Mouse (Mus musculus): ENCODE data around the gene Mamdc4.
A peak's percentile ranks its signal among the peaks of the same experiment; 100 is the strongest.

Gene Mamdc4

DNA sequence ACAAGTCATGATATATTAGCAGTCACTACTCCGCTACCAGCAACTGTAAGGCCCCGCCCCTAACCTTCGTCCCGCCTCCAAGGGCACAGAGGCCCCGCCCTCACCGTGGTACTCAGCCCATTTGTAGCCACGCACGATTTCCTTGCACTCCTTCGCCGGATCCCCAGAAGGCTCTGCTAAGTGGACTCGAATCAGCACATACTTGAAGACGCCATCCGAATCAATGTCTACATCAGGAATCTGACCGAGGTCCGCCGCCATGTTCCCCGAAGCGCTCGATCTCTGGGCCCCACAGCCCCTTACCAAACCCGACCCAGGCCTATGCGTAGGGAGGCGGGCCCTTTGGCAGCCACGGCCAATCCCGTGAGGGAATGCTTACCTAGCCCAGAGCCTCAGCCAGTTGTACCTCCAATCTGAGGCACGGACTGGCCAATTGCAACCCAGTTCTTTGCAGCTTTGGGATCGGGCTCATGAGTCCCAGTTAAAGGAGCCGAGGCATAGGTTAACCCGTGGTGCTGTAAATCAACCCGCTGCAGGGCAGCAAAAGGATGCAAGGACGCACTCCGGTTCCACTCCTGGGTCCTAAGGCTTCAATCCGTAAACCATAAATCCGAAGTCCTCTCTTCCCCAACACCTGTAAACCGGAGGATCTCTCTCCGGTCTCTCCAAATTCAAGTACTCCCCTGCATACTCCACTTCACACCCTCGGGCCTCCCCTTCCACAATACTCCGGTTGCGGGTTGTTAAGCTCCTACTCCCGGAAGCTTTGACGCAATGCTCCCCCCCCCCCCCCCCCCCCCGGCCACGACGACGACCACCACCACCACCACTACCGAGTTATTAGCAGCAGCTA is at the start of gene Mamdc4, which contains the start of gene Phpt1:
Gene Mamdc4 (minus strand): TSS at position 267 of the 853 bp plus-strand sequence.
Gene Phpt1 (minus strand): TSS at position 646 of the 853 bp plus-strand sequence.
- peak; percentile 95 for DNase-seq

- peak; percentile 83 for DNase-seq
These were observed 46.9 kb upstream of the Mamdc4 start, which contains the start of gene Tmem141 for GRCm38 (mm10) chr2:25621229-25622200. Tmem141 (minus strand) TSS chr2:25622005.

DNA sequence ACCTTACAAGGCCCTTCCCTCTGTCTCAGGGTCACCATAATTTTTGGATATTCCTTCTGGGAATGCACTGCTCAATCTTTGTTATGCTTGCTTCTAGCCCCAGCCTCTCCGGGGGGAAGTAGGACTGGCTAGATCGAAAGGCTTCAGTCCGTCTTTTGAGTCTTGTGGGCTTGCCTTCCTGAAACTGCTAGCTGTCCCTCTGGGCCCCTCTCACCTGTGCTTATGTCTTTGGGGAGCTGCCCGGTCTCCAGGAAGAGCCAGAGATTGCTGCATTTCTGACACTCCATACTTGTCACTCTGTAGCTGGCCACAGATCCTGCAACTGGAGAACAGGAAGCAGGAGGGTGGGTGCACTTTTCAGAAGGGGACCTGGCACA is 46.2 kb upstream of the Mamdc4 start:
- DNase-seq = no peak

DNA sequence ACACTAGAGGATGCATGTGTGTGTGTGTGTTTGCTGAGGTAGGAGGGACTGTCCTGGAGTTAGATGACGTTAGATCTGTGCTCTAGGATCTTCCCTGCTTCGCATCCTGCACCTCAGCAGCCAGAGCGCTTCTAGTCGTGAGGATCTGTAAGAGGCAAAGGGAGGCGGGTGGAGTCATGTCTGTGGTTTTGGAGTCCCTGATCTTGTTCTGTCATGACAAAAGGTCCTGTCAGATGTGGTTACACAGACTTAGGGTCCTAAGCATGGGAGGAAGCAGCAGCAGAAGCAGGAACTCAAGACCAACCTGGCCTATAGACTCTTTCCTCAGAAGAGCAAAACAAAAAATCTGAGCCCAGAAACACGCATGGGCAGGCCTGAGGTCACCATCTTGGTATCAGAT is 45.7 kb upstream of the Mamdc4 start:
- no peak for DNase-seq

- DNase-seq = no peak
These were observed 42.9 kb upstream of the Mamdc4 start, which contains the start of gene Ccdc183 for GRCm38 (mm10) chr2:25617578-25617977. Ccdc183 (minus strand) TSS chr2:25617678.

DNA sequence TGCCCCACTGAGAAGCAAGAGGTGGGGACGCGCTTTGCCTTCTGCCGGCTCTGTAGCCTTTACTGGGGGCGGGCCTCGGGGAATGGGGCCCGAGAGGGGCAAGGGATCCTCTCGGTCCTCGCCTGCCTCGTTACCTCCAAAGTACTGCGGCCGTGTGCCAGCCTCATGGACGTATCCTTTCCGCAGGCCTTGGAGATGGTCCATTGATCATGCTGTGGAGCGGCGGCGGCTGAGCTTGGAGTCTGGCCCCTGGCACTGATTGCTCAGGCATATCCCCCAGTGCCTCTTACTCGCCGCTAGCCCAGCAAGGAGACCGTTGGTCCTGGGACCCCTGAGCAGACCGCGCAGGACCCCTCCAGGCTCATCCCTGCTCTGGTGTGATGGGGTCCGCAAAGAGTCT is 41.8 kb upstream of the Mamdc4 start:
- DNase-seq = no peak

- DNase-seq = no peak
These were observed 34.0 kb upstream of the Mamdc4 start for GRCm38 (mm10) chr2:25608671-25609070.

- DNase-seq = peak; percentile 88
These were observed 33.3 kb upstream of the Mamdc4 start, which contains the start of gene Rabl6 for GRCm38 (mm10) chr2:25607761-25608622. Rabl6 (minus strand) TSS chr2:25608521.

DNA sequence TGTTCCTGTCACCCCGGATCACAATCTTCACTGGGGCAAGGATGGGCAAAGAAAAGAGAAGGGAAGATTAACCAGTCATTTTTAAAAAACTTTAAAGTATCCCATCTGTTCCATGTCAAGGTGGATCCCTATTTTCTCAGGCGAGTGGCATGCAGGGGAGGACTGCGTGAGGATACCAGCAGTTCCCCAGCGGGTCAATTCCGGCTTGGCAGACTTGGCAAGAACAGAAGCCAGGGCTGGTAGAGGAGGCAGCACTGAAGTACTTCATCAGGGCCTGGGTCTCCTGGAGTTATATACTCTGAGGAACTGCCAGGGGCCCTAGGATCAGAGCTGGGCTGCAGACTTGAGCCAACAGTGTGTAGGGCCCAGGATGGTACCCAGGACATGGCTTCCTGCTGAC is 27.9 kb upstream of the Mamdc4 start:
- DNase-seq = no peak

- no peak for DNase-seq
These were observed 25.4 kb upstream of the Mamdc4 start for GRCm38 (mm10) chr2:25600037-25600436.

DNA sequence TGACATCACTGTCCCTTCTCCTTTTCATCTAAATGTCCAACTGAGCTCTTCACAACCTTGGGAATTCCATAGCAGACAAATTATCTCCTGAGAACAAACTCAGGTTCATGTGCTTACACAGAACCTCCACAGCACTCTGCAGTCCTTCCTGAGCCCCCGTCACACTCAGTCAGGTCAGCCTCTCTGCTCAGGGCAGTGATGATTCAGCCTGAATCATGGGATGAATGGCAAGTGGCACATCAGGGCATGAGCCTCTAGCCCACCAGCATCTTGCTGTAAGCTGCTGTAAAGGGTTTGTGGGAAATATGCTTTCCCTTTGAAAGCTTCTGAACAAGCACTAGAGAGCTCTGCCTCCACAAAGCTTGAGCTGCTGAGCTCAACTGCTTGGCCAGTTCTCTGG is 24.1 kb upstream of the Mamdc4 start:
- no peak for DNase-seq

DNA sequence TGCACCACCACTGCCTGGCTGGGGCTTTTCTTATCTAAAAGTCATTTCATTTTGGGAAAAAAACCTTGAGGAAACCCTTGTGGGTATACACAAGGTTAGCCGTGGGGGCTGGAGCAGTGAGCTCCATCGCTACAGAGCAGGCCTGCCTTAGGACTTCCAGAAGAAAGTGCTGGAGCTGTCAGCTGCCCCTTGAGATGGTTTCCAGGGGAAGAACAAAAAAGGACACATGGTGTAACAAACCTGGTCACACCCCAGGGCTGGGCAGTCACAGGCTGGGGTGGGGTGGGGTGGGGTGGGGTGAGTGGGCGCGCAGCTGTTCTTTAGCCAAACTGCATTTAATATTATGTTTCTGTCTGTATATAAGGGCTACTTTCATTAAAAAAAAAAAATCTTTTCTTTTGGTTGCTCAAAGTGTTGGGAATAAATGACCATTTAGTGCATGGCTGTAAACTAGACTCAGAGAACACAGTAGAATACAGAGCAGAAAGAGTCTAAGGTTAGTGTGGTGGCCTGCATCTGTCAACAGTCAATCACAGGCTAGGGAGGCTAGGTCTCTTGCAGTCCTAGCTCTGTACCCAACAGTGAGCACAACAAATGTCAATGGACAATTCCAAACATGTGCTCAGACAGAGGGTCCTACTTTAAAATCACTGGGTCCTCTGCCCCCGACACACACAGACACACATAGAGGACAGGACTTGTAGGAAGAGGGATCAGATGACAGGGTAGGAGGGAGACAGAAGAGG is 22.3 kb upstream of the Mamdc4 start:
- DNase-seq = no peak

- peak; percentile 38 for DNase-seq
These were observed 17.2 kb upstream of the Mamdc4 start for GRCm38 (mm10) chr2:25591863-25592262.

DNA sequence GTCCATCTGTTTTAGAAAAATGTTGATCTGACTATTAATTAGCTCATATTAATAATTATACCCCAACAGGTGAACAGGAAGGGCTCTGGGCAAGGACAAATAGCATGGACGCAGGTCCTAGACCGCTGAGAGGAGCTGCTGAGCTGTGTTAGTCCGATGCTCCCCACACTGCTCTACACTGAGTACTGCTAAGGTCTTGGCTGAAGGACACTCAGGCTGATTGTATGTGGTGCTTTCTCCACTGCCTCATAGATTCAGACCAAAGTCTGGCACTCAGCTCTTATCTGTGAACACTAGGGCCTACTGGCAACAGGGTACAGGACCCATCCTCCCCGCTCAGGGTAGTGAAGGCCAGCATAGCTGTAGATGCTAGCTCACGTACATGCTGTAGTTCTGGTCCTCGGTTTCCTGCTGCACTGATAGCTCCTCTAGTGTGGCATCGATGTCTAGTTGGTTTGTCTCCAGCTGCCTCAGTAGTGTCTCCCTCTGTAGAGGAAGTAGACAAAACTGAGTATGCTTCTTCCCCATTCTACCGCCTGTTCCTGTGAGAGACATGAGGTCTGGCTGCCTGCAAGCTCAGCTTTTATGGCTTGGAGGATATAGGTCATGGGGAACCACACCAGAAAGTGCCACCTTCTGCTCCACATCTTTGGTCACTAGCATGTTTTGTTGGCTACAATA is 13.7 kb upstream of the Mamdc4 start:
- no peak for DNase-seq

DNA sequence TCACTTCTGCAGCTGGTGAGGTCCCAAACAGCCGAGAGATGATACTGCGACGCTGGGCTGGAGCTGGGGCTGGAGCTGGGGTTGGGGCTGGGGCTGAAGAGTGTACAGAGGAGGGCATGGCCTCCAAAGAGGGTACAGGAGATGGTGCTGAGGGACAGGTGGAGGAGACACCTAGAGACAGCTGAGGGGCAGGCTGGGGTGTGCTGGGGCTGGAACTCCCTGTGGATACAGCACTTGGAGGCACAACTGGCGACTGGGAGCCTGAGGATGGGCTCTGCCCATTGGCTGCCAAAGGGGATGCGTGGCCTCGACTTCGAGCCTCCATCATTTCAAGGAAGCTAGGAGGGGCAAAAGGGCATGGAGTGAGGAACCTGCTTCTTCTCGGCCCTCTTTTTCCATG is 12.6 kb upstream of the Mamdc4 start:
- no peak for DNase-seq

DNA sequence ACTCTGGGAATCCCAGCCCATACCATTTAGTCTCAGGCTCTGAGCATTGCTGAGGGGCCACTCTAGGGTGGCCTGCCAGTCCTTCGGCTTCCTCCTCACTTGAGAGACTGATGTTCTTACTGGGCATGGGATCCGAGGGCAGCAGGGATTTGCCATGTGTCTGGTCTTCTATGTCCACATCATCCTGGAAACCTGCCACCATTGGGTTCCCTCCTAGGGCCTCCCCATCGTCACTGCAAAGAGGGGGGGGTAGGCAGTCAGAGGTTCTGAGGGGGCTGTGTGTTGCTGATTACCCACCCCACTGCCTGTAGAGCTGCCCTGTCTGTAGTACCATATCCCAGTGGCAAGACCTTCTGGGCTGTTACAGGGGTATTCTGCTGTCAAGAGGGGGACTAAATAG is 11.0 kb upstream of the Mamdc4 start:
- DNase-seq = no peak

- no peak for DNase-seq
These were observed 10.2 kb upstream of the Mamdc4 start for GRCm38 (mm10) chr2:25584856-25585255.

DNA sequence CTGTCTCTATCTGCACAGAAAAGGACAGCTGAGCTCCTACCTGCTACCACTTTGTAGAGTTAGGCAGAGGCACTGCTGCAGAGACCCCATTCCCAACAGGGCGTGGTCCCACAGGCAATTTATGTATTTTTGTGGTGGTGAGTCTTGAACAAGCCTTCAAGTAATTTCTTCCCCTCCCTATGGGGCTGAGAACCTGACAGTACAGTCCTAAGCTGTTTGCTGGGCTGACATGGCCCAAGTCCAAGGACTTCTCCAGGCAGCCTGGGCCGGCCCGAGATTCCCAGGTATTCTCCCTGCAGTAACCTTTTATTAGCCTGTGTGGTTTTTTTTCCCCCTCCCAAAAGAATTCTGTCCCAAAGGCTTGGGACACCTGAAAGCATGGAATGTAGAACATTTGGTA is 9.5 kb upstream of the Mamdc4 start:
- DNase-seq = no peak

GRCm38 (mm10) chr2:25583571-25583970 is 8.9 kb upstream of the Mamdc4 start:
- DNase-seq = no peak

DNA sequence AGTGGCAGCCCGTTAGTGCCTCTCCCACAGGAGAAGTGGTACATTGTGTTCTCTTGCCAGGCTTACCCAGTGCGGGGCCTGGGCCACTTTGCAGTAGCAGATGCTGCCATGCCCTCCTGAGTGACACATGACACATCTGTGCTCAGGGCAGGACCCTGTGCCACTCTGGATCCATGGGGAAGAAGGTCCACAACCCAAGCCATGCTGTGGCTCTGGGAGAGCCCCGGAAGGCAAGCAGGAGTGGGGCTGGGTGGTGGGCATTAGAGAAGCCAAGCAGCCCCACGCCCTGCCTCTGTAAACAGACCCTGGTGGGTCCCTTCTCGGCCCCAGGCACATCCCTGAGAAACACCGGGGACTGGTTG is 8.5 kb upstream of the Mamdc4 start:
- DNase-seq = no peak
